Mouse (Mus musculus): ENCODE data around the gene Pbxip1. TPM values are rescaled to one million over a fixed set of nuclear protein-coding genes. Genes with fewer than 3 reads are reported as not detected.
A peak's percentile ranks its signal among the peaks of the same experiment; 100 is the strongest.

The Pbxip1 gene
- total RNA-seq, 2 experiments from 2014 or later = 2.1 to 2.7 TPM

DNA sequence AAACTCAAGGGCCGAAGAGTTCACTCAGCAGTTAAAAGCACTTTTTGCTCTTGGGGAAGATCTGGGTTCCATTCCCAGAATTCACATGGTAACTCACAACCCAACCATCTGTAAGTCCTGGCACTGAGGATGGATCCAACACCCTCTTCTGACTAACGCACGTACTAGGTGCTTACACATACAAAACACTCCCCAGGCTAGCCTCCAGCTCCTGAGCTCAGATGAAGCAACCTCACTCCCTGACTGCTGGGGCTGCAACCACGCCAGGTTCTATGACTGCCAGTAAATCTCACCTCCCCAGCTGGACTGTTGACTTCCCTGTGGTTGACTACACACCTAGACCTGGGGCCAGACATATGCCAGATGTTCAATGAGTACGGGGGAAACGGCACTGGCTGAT lies 29.6 kb upstream of the Pbxip1 start:
- ATAC-seq (replicated peaks; ENCODE audit: low FRiP score, poor library complexity, severe bottlenecking) = no peak

DNA sequence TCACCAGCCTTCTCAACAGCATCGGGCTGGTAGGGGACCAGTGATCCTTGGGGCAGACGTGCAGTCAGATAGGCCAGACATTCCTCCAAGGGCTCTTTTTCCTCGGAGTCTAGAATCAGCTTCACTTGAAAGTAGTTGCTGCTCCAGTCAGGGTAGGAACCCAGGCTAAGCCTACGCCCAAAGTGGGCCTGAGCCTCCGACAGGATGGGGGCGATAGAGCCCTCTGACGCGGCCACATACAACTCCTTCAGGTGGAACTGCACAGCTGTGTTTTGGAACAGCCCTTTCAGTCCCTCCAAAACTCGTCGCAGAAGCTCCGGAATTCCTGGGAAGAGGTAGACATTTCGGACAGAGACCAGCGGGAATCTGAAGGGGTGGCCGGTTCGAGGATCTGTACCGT lies 28.1 kb upstream of the Pbxip1 start:
- no peak for ATAC-seq (replicated peaks; ENCODE audit: low FRiP score, poor library complexity, severe bottlenecking)

- no peak for ATAC-seq (replicated peaks; ENCODE audit: low FRiP score, poor library complexity, severe bottlenecking)
Observed at GRCm38 (mm10) chr3:89409701-89410100, 26.8 kb upstream of the Pbxip1 start.

DNA sequence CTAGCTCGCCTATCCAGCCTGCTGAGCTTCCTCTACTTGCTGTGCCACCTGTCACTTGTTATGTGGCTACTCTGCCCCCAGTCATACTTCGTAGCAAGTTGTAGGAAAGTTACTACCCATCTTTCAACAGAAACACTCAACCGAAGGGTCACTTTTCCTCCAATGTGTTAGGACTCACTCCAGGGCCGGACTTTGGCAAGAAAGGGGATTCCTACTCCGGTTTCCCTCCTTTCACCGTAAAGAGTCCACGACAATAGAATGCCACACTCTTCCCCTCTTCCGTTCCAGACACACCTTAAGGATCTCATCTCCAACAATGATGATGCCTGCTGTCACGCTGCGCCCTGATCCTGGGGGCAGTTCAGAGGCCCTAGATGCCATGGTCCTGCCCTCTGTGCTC lies 25.6 kb upstream of the Pbxip1 start:
- no peak for ATAC-seq (replicated peaks; ENCODE audit: low FRiP score, poor library complexity, severe bottlenecking)

GRCm38 (mm10) chr3:89411490-89412393 lies 24.8 kb upstream of the Pbxip1 start, which contains the start of gene Flad1:
Gene Flad1, minus strand, starts transcription at chr3:89411870.
- peak; percentile 99 for ATAC-seq (replicated peaks; ENCODE audit: low FRiP score, poor library complexity, severe bottlenecking)

- no peak for ATAC-seq (replicated peaks; ENCODE audit: low FRiP score, poor library complexity, severe bottlenecking)
Observed at GRCm38 (mm10) chr3:89416158-89416557, 20.3 kb upstream of the Pbxip1 start.

DNA sequence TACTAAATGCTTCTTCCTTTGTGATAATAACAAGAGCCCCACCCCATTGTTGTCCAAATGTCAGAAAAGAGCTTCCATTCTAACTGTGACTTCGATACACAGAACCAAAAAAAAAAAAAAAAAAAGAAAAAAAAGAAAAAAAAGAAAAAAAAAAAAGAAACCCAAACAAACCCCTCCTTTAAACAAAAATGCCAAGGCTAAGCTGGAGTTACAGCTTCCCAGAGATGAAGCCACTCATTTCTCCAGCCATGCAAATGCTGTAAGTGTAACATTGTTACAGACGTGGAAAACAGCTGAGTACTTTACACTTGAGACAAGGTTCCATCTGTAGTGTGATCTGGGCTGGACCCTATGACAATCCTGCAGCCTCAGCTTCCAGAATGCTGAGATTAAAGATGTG lies 19.4 kb upstream of the Pbxip1 start:
- ATAC-seq (replicated peaks; ENCODE audit: low FRiP score, poor library complexity, severe bottlenecking) = no peak

GRCm38 (mm10) chr3:89417840-89418169 lies 18.7 kb upstream of the Pbxip1 start:
- no peak for ATAC-seq (replicated peaks; ENCODE audit: low FRiP score, poor library complexity, severe bottlenecking)

DNA sequence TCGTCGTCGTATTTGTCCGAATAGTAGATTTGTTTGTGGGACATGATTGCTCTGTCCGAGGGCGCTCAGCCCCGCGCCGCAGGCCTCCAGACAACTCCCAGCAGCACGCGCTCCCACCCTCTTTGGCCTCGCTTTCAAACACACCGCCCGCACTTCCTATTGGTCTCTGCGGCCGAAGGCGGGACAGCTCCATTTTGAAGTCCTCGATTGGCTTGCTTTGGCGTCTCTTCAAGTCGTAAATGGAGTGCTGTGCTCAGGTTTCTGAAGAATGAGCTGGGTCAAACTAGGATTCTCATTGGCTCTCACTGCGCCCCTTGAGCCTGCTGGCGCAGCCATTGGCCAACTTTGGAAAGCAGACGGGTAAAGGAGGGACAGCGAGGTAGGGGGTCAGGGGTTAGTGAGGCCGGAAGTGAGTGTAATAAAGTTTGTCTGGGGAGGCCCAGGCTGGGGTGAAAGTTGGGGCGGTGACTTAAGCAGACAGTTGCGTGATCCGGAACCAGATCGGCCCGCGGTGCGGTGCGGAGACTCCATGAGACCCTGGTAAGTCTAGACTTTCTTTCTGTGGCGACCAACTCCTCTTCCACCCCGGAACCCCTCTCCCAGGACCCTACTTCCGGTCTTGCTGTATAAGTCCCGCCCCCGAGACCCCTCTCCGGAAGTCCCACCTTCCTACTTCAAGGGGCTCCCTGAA lies 18.2 kb upstream of the Pbxip1 start, which contains the start of the genes Cks1b and Shc1:
Gene Cks1b, minus strand, starts transcription at position 214 of the 691 bp plus-strand sequence.
Gene Shc1, plus strand, starts transcription at position 274 of the 691 bp plus-strand sequence.
- peak; percentile 83 for ATAC-seq (replicated peaks; ENCODE audit: low FRiP score, poor library complexity, severe bottlenecking)

- ATAC-seq (replicated peaks; ENCODE audit: low FRiP score, poor library complexity, severe bottlenecking) = peak; percentile 31
Observed at GRCm38 (mm10) chr3:89418861-89419250, 17.6 kb upstream of the Pbxip1 start.

DNA sequence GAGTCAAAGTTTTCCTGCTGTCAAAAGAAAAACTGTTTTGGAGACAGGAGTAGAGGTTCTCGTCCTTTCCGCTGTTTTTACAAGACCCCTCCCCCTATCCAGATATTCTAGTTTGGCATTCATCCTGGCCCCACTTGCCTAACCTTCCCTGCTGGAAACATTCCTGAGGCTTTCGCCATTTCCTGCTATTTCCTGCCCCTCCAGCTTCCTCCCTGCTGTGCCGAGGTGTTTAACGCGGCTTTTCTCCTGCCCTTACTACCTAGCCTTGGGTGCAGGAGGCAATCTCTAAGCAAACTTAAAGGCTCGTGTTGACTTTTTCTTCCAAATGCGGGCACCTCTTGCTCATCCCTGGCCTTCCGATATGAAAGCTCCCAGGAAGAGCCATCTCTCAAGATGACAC lies 16.9 kb upstream of the Pbxip1 start:
- ATAC-seq (replicated peaks; ENCODE audit: low FRiP score, poor library complexity, severe bottlenecking) = no peak

DNA sequence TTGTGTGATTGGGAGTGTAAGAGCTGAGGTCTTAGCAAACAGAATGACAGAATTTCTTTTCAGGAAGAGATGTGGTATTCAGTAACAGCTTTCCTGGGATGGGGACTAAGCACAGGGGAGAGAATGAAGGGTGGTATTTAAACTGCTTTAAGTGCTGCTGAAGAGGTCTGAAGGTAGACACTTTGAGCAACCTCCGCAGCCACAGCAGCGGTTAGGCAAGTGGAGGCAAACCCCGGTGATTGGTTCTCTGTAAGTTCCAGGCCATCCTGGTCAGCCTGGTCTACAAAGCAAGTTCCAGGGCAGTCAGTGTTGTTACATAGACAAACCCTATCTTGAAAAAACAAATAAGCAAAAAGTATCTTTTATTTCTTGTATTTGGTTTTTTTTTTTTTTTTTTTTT lies 16.5 kb upstream of the Pbxip1 start:
- no peak for ATAC-seq (replicated peaks; ENCODE audit: low FRiP score, poor library complexity, severe bottlenecking)

DNA sequence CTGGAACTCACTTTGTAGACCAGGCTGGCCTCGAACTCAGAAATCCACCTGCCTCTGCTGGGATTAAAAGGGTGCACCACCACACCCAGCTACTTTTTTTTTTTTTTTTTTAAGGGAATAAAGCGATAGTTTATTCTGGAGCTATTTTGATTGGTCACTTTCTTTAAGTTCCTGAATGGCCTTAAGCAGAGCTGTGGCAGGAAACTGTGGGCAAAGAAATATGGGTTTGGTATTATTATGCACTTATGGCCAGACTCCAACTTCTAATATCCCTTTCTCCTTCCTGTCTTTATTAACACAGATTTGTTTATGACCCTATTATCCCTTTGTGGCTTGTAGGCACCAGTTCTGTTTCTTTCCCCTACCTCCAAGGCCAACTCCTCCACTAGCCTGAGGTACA lies 16.1 kb upstream of the Pbxip1 start:
- ATAC-seq (replicated peaks; ENCODE audit: low FRiP score, poor library complexity, severe bottlenecking) = no peak

GRCm38 (mm10) chr3:89421002-89421774 lies 15.3 kb upstream of the Pbxip1 start:
- peak; percentile 73 for ATAC-seq (replicated peaks; ENCODE audit: low FRiP score, poor library complexity, severe bottlenecking)

GRCm38 (mm10) chr3:89421810-89422473 lies 14.6 kb upstream of the Pbxip1 start:
- ATAC-seq (replicated peaks; ENCODE audit: low FRiP score, poor library complexity, severe bottlenecking) = no peak

DNA sequence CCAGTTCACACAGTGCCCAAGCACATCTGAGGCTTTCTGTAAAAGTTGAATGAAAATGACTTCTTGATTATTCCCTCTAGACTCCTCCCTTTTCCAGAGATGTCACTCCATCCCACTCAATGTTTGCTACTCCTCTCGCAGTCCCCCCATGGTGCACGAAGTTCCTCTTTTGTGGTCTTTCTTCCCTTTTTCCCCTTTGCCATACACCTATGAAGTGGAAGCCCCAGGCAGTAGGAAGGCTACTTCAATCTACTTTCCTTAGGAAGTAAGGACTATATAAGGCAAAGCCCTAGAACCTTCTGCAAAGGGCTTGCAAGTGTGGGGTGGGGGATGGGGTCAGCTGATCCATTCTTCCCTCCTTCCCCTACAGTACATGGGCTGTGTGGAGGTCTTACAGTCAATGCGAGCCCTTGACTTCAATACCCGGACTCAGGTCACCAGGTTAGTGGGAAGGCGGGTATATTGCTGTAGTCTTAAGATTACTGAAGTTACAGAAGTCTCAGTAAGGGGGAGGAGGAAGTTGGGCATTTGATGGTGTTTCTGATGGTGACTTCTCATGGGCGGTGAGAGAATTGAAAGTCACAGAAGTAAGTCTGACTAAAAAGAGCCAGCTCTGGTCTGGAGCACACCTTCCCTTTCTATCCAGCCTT lies 13.8 kb upstream of the Pbxip1 start:
- ATAC-seq (replicated peaks; ENCODE audit: low FRiP score, poor library complexity, severe bottlenecking) = no peak

GRCm38 (mm10) chr3:89424416-89425140 lies 11.9 kb upstream of the Pbxip1 start:
- ATAC-seq (replicated peaks; ENCODE audit: low FRiP score, poor library complexity, severe bottlenecking) = no peak

DNA sequence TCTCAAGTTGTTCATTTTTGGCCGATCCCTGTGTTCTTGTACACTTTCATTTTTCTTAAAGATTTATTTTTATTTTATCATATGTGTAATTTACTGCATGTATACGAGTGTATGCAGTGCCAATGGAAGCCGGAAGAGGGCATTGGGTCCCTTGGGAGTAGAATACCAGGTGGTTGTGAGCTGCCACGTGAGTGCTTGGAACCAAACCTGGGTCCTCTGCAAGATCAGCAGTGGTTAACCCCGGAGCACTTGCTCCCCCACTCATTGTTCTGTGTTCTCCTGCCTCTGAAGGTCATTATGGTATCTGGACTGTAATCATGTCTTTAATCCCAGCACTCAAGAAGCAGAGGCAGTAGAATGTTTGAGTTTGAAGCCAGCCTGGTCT lies 11.4 kb upstream of the Pbxip1 start:
- no peak for ATAC-seq (replicated peaks; ENCODE audit: low FRiP score, poor library complexity, severe bottlenecking)

- 0 out of 2 replicates have a peak, but pooled peaks have one; percentile 8 for ATAC-seq (replicated peaks; ENCODE audit: low FRiP score, poor library complexity, severe bottlenecking)
Observed at GRCm38 (mm10) chr3:89425876-89426275, 10.6 kb upstream of the Pbxip1 start.
